Mouse (Mus musculus) kidney, adult 2 months (tissue): Measurements from ENCODE around the gene Rbm15b.

Experiments
- CTCF ChIP-seq: fragments of 200-500 bp; conservative IDR thresholded peaks from 2 replicates; pipeline ENCODE4 v1.5.1; 2011; ENCODE audit warnings: low read depth, mild to moderate bottlenecking, control low read depth, low read length, moderate library complexity, mixed read lengths; ENCODE audit not compliant: insufficient read depth, insufficient read length
- POLR2A ChIP-seq: fragments of 200-500 bp; IDR thresholded peaks from one replicate; pipeline ENCODE4 v1.6.1; 2011; ENCODE audit warnings: low read depth, low read length, control low read depth

DNA sequence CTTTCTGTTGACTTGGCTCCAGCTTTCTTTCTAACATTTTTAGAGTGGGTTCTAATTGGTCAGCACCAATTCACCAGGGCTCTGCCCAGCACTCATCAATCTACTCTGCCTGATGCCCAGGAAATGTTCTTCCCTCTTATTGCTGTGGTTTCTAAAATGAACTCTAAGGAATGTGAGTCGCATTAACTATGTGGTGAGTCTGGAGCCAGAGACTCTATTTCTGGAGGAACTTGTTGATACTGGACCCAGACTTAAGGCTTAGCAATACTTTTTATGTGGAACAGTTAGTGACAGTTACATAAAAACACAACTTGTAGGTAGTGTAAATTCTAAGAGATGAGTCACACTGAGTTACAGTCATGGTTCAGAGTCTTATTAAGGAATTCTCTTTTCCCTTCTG, 47.8 kb upstream of the Rbm15b start:
- no peak for TF ChIP-seq CTCF
- TF ChIP-seq POLR2A, result no peak
